Mouse (Mus musculus) forebrain, embryonic 16.5 days (tissue): ENCODE data around the gene Selenok. TPM values are rescaled to one million over a fixed set of nuclear protein-coding genes. Genes with fewer than 3 reads are reported as not detected.
A peak's percentile ranks its signal among the peaks of the same experiment; 100 is the strongest.

Experiments
- ATAC-seq: fragments of 200-750 bp; cut with Nextera tagmentation; 2 replicates; pipeline ENCODE4 v1.8.0; 2017; ENCODE audit warnings: mild to moderate bottlenecking, moderate library complexity
- H3K27ac ChIP-seq: fragments of 300-500 bp; sonication (generic); 2 replicates; pipeline ENCODE4 v1.5.1; 2014; ENCODE audit warnings: low read length, control low read depth
- H3K27me3 ChIP-seq: fragments of 300-500 bp; sonication (generic); replicated peaks from 2 replicates; pipeline ENCODE4 v1.6.1; 2014; ENCODE audit warnings: low read length; ENCODE audit not compliant: control insufficient read depth, insufficient read depth
- H3K36me3 ChIP-seq: fragments of 300-500 bp; sonication (generic); 2 replicates; pipeline ENCODE4 v1.6.1; 2014; ENCODE audit not compliant: control insufficient read depth, insufficient read depth
- H3K4me1 ChIP-seq: fragments of 300-500 bp; sonication (generic); replicated peaks from 2 replicates; pipeline ENCODE4 v1.6.1; 2014; ENCODE audit warnings: low read length; ENCODE audit not compliant: control insufficient read depth, insufficient read depth
- H3K4me2 ChIP-seq: fragments of 300-500 bp; sonication (generic); 2 replicates; pipeline ENCODE4 v1.6.1; 2014; ENCODE audit warnings: mild to moderate bottlenecking, low read length, control low read depth
- H3K4me3 ChIP-seq: fragments of 300-500 bp; sonication (generic); replicated peaks from 2 replicates; pipeline ENCODE4 v1.5.1; 2014; ENCODE audit warnings: mild to moderate bottlenecking, low read length, control low read depth
- H3K9ac ChIP-seq: fragments of 300-500 bp; sonication (generic); replicated peaks from 2 replicates; pipeline ENCODE4 v1.6.1; 2014; ENCODE audit warnings: low read depth, low read length, control low read depth
- H3K9me3 ChIP-seq: fragments of 300-500 bp; sonication (generic); 2 replicates; pipeline ENCODE4 v1.6.1; 2016; ENCODE audit warnings: low read length; ENCODE audit not compliant: control insufficient read depth
- WGBS: fragments of 180-500 bp; shearing (Covaris S2); extraction: QIAGEN DNeasy Blood & Tissue Kit; methylation state at CpG from one replicate; pipeline ENCODE4 v1.1.7; 2014; 5-methylcytosine and 5-hydroxymethylcytosine counted together
- polyA plus RNA-seq: library from polyadenylated mRNA; unstranded; fragments of >200 nt; fragmentation: Nextera tagmentation; extraction: Ambion mirVana; gene quantifications from 2 replicates; pipeline ENCODE4 v1.2.1, GENCODE M21; 2015

The Selenok gene
- polyA plus RNA-seq: 413 and 432 TPM in 2 replicates

DNA sequence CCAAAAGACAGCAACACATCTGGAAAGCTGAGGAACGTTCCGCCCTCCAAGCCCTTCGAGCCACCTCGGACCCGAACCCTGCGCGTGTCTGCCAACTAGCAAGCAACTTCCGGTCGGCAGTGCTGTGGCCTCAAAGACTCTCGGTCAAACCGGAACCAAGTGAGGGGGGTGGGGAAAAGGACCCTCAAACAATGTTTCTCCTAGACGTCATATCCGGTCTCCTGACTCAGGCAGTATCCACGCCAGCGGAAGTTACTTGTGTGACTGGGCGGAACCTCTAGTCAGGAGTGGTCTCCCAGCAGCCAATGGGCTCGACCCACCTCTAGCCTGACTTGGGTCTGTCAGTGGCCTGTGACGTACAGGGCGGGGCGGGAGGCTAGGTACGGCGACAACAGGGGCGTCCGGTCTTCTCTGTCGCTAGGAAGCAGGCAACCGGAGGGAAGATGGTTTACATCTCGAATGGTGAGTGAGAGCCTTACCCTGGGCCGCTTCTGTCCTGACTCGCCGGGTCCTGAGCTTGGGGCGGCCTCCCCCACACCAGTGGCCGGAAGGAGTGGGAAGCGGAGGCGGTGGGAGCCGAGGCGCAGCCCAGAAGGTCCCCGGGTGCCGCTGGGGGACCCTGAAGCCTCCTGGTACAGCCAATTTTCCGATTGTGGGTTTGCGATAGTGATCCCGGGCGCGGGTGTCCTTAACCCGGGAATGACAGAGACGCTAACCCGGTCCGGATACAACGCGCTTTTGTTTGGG is at the start of gene Selenok:
TSS of gene Selenok (plus strand) at position 234 of the 747 bp plus-strand sequence.
- WGBS: under 1% methylated on average over 48 of the region's 49 CpGs
- ATAC-seq: peak; percentile 100

DNA sequence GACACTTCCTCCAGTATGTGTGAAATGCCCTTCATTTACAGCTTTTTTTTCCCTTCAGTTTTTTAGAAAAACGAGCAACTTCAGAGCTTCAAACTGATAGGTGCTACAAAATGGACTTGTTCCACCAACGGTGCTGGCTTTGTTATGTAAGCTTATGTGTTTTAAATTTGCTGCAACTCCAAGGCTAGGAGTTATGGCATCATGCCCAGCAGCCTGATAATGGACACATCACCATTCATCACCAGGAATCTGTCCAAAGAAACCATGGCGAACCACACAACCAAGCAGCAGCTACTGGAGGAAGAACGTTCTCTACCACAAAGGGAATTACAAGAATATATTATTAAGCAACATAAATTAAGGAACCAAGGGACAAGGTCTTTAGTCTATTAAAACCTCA is 39.1 kb upstream of the Selenok start:
- no peak for ATAC-seq
- no peaks in the 10 kb centered on the region for H3K4me1 ChIP-seq
- no peaks in the 10 kb centered on the region for H3K9me3 ChIP-seq
- H3K9ac ChIP-seq: no peak overlapping the region
- no peak overlapping the region for H3K27ac ChIP-seq
- H3K4me2 ChIP-seq: no peak overlapping the region
- 42% methylated on average over 4 of the region's 4 CpGs for WGBS
- no peak overlapping the region for H3K4me3 ChIP-seq
- H3K27me3 ChIP-seq: no peaks in the 10 kb centered on the region
- H3K36me3 ChIP-seq: no peaks in the 10 kb centered on the region

More for the DNA sequence above, at the start of gene Selenok:
- peak within 1 kb of the TSS; percentile 89 for H3K4me3 ChIP-seq
- peak within 1 kb of the TSS; percentile 80 for H3K27ac ChIP-seq
- peak within 1 kb of the TSS; percentile 87 for H3K4me2 ChIP-seq
- H3K4me1 ChIP-seq: peaks cover 24% of the 10 kb centered on the region
- peaks cover 14% of the 10 kb centered on the region for H3K36me3 ChIP-seq
- no peaks in the 10 kb centered on the region for H3K9me3 ChIP-seq
- peak within 1 kb of the TSS; percentile 93 for H3K9ac ChIP-seq
- no peaks in the 10 kb centered on the region for H3K27me3 ChIP-seq

- Histone ChIP-seq H3K4me3 (no peak overlapping the region), H3K27me3 (no peaks in the 10 kb centered on the region), H3K4me2 (no peak overlapping the region), H3K27ac (no peak overlapping the region), H3K4me1 (no peaks in the 10 kb centered on the region), H3K36me3 (no peaks in the 10 kb centered on the region), H3K9me3 (no peaks in the 10 kb centered on the region), H3K9ac (no peak overlapping the region)
- ATAC-seq: no peak
- 33% methylated on average over 5 of the region's 5 CpGs for WGBS
Observed at GRCm38 (mm10) chr14:29935516-29935915, 32.6 kb upstream of the Selenok start.

GRCm38 (mm10) chr14:29937466-29937865 is 30.6 kb upstream of the Selenok start:
- Histone ChIP-seq H3K4me2 (no peak overlapping the region), H3K4me3 (no peak overlapping the region), H3K9me3 (no peaks in the 10 kb centered on the region), H3K27me3 (no peaks in the 10 kb centered on the region), H3K36me3 (no peaks in the 10 kb centered on the region), H3K4me1 (no peaks in the 10 kb centered on the region), H3K9ac (no peak overlapping the region), H3K27ac (no peak overlapping the region)
- peak; percentile 69 for ATAC-seq
- WGBS: 86% methylated on average over 15 of the region's 15 CpGs

DNA sequence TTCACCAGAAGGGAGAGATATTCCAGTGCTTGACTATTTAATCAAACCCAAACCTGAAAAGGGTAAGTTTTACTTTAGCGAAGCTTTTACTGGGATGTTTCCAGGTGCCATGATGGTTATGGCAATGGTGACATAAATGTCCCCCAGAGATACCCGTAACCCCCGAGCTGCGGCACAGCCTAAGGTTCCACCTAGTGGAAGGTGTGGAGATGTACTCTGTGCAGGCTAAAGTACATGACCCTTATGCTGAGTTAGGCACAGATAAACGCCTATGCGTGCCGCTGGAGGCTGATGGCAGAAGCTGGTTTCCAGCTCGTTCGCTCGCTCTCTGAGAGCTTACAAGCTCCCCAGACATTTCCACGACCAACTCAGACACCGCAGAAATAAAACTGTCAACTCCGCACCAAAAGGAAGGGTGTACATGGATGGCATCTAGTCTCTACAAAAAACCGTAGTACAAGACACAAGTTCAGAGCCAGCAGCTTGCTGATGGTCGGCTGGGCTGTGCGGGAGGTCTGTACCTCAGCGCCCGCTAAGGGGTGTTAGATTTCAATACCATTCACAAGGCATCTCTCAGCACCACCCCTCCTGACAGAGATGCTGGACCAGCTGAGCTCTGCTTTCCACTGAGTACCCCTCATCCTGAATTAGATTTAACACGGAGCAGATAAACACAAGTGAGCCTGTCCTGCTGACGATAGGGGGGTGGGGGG is 28.4 kb upstream of the Selenok start:
- Histone ChIP-seq H3K27me3 (no peaks in the 10 kb centered on the region), H3K4me3 (no peak overlapping the region), H3K27ac (no peak overlapping the region), H3K9me3 (no peaks in the 10 kb centered on the region), H3K4me1 (no peaks in the 10 kb centered on the region), H3K4me2 (peak overlapping the region; percentile 1; the same call in 1 of the 2 replicates), H3K9ac (no peak overlapping the region), H3K36me3 (no peaks in the 10 kb centered on the region)
- 0 out of 2 replicates have a peak, but pooled peaks have one; percentile 23 for ATAC-seq
- WGBS: 41% methylated on average over 20 of the region's 20 CpGs

DNA sequence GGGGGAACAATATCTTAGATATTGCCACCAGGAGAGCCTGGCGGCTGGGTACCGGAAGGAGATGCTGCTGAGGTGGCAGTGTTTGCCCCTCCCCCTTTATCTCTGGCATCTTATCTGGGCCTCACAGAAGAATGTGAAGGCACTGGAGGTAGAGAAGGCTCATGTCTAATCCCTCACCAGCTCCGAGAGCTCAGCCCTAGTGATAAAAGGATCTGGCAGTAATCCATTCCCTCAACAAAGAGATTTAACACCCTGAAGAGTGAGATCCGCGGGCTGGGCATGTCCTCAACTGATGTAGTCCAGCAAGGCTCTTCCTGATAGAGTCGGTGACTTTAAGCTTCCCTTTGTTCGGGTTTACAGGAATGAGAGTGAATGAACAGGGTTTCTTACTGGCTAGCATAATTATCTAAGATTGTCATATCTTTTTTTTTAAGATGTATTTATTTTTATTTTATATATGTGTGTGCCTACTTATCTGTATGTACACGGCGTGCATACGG is 27.7 kb upstream of the Selenok start:
- no peak overlapping the region for H3K9ac ChIP-seq
- ATAC-seq: 0 out of 2 replicates have a peak, but pooled peaks have one; percentile 40
- H3K9me3 ChIP-seq: no peaks in the 10 kb centered on the region
- peak overlapping the region; percentile 1; the same call in 1 of the 2 replicates for H3K4me2 ChIP-seq
- no peak overlapping the region for H3K4me3 ChIP-seq
- no peaks in the 10 kb centered on the region for H3K27me3 ChIP-seq
- no peak overlapping the region for H3K27ac ChIP-seq
- WGBS: 13% methylated on average over 10 of the region's 10 CpGs
- no peaks in the 10 kb centered on the region for H3K36me3 ChIP-seq
- H3K4me1 ChIP-seq: no peaks in the 10 kb centered on the region

- Histone ChIP-seq H3K4me2 (no peak overlapping the region), H3K9ac (no peak overlapping the region), H3K4me3 (no peak overlapping the region), H3K4me1 (no peaks in the 10 kb centered on the region), H3K27me3 (no peaks in the 10 kb centered on the region), H3K27ac (no peak overlapping the region), H3K36me3 (no peaks in the 10 kb centered on the region), H3K9me3 (no peaks in the 10 kb centered on the region)
- 23% methylated on average over 2 of the region's 2 CpGs for WGBS
- peak; percentile 26; the same call in 1 of the 2 replicates for ATAC-seq
Observed at GRCm38 (mm10) chr14:29940877-29941276, 27.2 kb upstream of the Selenok start.

DNA sequence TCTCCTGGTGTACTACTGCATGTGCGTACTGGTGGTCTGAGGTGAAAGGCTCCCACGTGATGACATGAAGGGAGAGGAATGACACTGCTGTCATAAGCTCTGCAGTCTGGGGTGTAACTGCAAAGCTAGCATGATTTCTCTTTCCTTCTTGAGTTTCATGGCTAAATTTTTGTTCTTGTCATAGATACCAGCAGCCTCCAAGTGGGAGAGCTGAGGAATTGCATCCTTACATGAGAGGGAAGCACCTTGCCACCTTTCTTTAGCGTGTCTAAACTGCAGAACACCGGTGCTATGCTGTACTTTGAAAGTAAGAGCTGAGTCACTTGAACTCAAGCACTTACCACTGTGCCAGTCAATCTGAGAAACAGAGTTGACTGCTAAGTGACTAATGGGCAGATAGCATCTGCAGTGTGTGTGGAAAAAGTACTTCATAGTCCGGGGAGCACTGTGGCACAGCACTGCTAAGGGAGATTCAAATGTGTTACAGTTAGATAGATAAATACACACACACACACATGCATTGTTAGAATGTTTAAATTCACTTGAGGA is 21.3 kb upstream of the Selenok start:
- 80% methylated on average over 5 of the region's 5 CpGs for WGBS
- Histone ChIP-seq H3K4me1 (no peaks in the 10 kb centered on the region), H3K27me3 (no peaks in the 10 kb centered on the region), H3K36me3 (no peaks in the 10 kb centered on the region), H3K9ac (no peak overlapping the region), H3K4me3 (no peak overlapping the region), H3K27ac (no peak overlapping the region), H3K4me2 (no peak overlapping the region), H3K9me3 (no peaks in the 10 kb centered on the region)
- no peak for ATAC-seq

DNA sequence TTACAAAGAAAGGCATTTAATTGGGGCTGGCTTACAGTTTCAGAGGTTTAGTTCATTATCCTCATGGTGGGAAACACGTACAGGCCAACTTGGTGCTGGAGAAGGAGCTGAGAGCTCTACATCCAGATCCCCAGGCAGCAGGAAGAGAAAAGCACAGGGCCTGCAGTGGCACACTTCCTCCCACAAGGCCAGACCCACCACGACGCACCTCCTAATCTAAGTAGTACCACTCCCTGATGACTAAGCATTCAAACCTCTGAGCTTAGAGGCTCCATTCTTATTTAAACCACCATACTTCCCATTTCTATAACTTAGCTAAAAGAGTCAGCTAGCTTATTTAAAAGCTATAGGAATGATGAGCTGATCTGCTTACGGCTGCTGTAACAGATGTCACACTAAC is 17.3 kb upstream of the Selenok start:
- Histone ChIP-seq H3K9me3 (no peaks in the 10 kb centered on the region), H3K27me3 (no peaks in the 10 kb centered on the region), H3K4me1 (no peaks in the 10 kb centered on the region), H3K36me3 (no peaks in the 10 kb centered on the region), H3K4me2 (no peak overlapping the region), H3K9ac (no peak overlapping the region), H3K27ac (no peak overlapping the region), H3K4me3 (no peak overlapping the region)
- ATAC-seq: no peak
- WGBS: 78% methylated on average over 4 of the region's 4 CpGs
